Mouse (Mus musculus) kidney, postnatal 0 days (tissue): ENCODE measurements around the gene Fbxw21. TPM values are rescaled to one million over a fixed set of nuclear protein-coding genes. Genes with fewer than 3 reads are reported as not detected.
A peak's percentile ranks its signal among the peaks of the same experiment; 100 is the strongest.

Source experiments
- ATAC-seq: fragments of 200-750 bp; cut with Nextera tagmentation; replicated peaks from 2 replicates; pipeline ENCODE4 v1.8.0; 2017; ENCODE audit warnings: low read depth, moderate number of reproducible peaks, moderate TSS enrichment, moderate library complexity; ENCODE audit not compliant: low FRiP score
- DNase-seq: peaks from one replicate; pipeline ENCODE4 v3.0.0-alpha.2; 2016; ENCODE audit warnings: low spot score
- H3K27ac ChIP-seq: fragments of 300-500 bp; sonication (generic); 2 replicates; pipeline ENCODE4 v1.5.1; 2014; ENCODE audit warnings: mild to moderate bottlenecking
- H3K27me3 ChIP-seq: fragments of 300-500 bp; sonication (generic); 2 replicates; pipeline ENCODE4 v1.6.1; 2014; ENCODE audit warnings: low read length, mixed read lengths; ENCODE audit not compliant: insufficient read depth
- H3K36me3 ChIP-seq: fragments of 300-500 bp; sonication (generic); 2 replicates; pipeline ENCODE4 v1.6.1; 2014; ENCODE audit warnings: low read length, mixed read lengths; ENCODE audit not compliant: insufficient read depth
- H3K4me1 ChIP-seq: fragments of 300-500 bp; sonication (generic); replicated peaks from 2 replicates; pipeline ENCODE4 v1.6.1; 2014; ENCODE audit warnings: antibody characterized with exemption, low read length, mixed read lengths; ENCODE audit not compliant: insufficient read depth
- H3K4me2 ChIP-seq: fragments of 300-500 bp; sonication (generic); 2 replicates; pipeline ENCODE4 v1.6.1; 2014; ENCODE audit warnings: mild to moderate bottlenecking, low read length, moderate library complexity, mixed read lengths
- H3K4me3 ChIP-seq: fragments of 300-500 bp; sonication (generic); replicated peaks from 2 replicates; pipeline ENCODE4 v1.5.1; 2014; ENCODE audit warnings: low read depth, low read length
- H3K9ac ChIP-seq: fragments of 300-500 bp; sonication (generic); 2 replicates; pipeline ENCODE4 v1.6.1; 2014; ENCODE audit warnings: low read depth, low read length
- H3K9me3 ChIP-seq: fragments of 300-500 bp; sonication (generic); replicated peaks from 2 replicates; pipeline ENCODE4 v1.6.1; 2016; ENCODE audit warnings: low read length, inconsistent platforms, mixed read lengths
- CTCF ChIP-seq: IDR thresholded peaks from 2 replicates; pipeline ENCODE4 v1.5.1; 2016; ENCODE audit warnings: antibody characterized with exemption, low read depth, mild to moderate bottlenecking, moderate library complexity
- WGBS: fragments of 180-500 bp; shearing (Covaris S2); extraction: QIAGEN DNeasy Blood & Tissue Kit; methylation state at CpG from one replicate; pipeline ENCODE4 v1.1.7; 2014; 5-methylcytosine and 5-hydroxymethylcytosine counted together
- polyA plus RNA-seq: library from polyadenylated mRNA; unstranded; fragments of >200 nt; fragmentation: Nextera tagmentation; extraction: Ambion mirVana; gene quantifications from 2 replicates; pipeline ENCODE4 v1.2.1, GENCODE M21; 2015

Fbxw21 gene
- polyA plus RNA-seq, 1 experiment from 2014 or later: not detected

DNA sequence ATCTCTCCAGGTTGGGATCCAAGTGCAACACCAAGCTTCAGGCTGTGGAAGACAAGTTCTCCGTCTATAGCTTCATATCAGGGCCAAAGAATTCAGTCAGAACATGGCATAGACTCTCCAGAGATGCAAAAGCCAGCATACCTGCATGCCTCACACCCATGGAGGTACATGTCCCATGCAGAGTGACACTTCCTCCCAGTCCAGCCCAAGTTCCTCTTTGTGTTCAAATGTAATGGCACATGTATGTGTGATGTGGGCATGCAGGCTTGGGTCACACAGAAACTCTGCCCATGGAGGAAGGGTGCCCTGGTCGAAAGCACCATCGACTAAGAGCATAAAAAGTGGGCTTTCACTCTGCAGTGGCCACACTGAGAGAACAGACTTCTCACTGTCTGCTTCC is 37.7 kb downstream of the Fbxw21 start:
- WGBS: 90% methylated on average over 3 of the region's 3 CpGs
- Histone ChIP-seq H3K9me3 (no peaks in the 10 kb centered on the region), H3K36me3 (peaks cover 6% of the 10 kb centered on the region; the same call in 1 of the 2 replicates), H3K9ac (no peak overlapping the region), H3K27ac (no peak overlapping the region), H3K4me3 (no peak overlapping the region), H3K4me1 (no peaks in the 10 kb centered on the region), H3K4me2 (no peak overlapping the region), H3K27me3 (no peaks in the 10 kb centered on the region)
- no peak for DNase-seq
- no peak for ATAC-seq
- no peak for TF ChIP-seq CTCF

DNA sequence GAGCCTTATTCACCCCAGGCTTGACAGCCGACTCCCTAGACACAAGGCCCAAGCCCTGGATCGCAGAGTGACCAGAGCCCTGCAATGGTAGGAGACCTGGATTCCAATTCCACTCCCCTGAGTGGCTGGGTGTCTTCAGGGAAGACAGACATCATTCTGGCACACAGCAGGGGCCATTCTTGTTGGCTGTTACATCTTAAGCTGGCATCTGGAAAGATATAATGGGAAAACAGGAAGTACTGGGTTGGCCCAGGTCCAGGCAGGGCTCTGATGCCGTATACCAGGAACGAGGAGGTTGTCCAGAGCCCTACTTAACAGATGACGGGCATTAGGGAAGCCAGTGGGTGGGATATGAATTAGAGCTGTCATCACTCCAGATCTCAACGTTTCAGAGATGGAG is 38.6 kb downstream of the Fbxw21 start:
- no peaks in the 10 kb centered on the region for H3K27me3 ChIP-seq
- no peak for TF ChIP-seq CTCF
- peaks cover 14% of the 10 kb centered on the region; the same call in 1 of the 2 replicates for H3K36me3 ChIP-seq
- H3K9ac ChIP-seq: no peak overlapping the region
- WGBS: 44% methylated on average over 6 of the region's 6 CpGs
- no peak overlapping the region for H3K4me3 ChIP-seq
- H3K9me3 ChIP-seq: no peaks in the 10 kb centered on the region
- H3K27ac ChIP-seq: no peak overlapping the region
- no peaks in the 10 kb centered on the region for H3K4me1 ChIP-seq
- ATAC-seq: peak; percentile 22
- DNase-seq: no peak
- no peak overlapping the region for H3K4me2 ChIP-seq

DNA sequence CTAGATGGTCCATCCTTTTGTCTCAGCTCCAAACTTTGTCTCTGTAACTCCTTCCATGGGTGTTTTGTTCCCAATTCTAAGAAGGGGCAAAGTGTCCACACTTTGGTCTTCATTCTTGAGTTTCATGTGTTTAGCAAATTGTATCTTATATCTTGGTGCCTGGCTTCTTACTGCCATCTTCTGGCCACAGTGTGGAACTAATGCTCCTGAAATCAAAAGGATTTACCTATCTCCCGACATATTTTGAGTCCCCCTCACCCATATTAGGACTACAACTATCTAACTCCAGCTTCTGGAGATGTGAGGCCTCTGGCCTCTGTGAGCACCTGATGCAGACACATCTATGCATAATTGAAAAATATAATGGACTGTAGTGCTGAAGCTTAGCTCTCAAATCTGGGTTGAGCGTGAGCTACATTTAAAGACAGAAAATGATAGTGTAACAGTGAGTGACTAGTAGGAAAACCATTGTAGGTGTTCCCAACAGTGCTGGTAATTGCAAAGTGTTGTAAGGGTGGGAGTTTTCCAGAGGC is 39.2 kb downstream of the Fbxw21 start:
- no peaks in the 10 kb centered on the region for H3K27me3 ChIP-seq
- peak; percentile 81 for TF ChIP-seq CTCF
- no peak overlapping the region for H3K27ac ChIP-seq
- H3K4me3 ChIP-seq: no peak overlapping the region
- no peaks in the 10 kb centered on the region for H3K4me1 ChIP-seq
- H3K4me2 ChIP-seq: no peak overlapping the region
- no peak overlapping the region for H3K9ac ChIP-seq
- WGBS: 44% methylated on average over 2 of the region's 2 CpGs
- H3K36me3 ChIP-seq: peaks cover 14% of the 10 kb centered on the region; the same call in 1 of the 2 replicates
- ATAC-seq (no peak), DNase-seq (peak; percentile 77)
- H3K9me3 ChIP-seq: no peaks in the 10 kb centered on the region

DNA sequence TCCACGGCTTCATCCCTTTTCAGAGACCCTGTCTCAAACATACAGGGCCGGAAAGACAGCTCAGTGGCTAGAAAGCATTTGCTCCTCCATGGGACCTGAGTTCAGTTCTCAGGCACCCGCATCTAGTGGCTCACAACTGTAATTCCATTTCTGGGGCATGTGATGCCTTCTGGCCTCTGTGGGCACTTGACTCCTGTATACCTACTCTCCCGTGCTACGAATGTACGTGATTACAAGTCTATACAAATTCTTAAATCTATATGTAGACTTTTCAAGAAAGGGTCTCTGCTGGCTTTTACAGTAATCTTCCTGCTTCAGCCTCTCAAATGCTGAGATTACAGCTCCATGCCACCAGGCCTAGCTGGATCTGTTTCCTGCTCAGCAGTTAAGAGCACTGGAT is 40.9 kb downstream of the Fbxw21 start:
- no peak for ATAC-seq
- Histone ChIP-seq H3K4me1 (no peaks in the 10 kb centered on the region), H3K27ac (no peak overlapping the region), H3K4me2 (no peak overlapping the region), H3K27me3 (no peaks in the 10 kb centered on the region), H3K4me3 (no peak overlapping the region), H3K36me3 (peaks cover 20% of the 10 kb centered on the region; the same call in 1 of the 2 replicates), H3K9ac (no peak overlapping the region), H3K9me3 (no peaks in the 10 kb centered on the region)
- no peak for DNase-seq
- TF ChIP-seq CTCF: no peak
- 87% methylated on average over 6 of the region's 6 CpGs for WGBS

DNA sequence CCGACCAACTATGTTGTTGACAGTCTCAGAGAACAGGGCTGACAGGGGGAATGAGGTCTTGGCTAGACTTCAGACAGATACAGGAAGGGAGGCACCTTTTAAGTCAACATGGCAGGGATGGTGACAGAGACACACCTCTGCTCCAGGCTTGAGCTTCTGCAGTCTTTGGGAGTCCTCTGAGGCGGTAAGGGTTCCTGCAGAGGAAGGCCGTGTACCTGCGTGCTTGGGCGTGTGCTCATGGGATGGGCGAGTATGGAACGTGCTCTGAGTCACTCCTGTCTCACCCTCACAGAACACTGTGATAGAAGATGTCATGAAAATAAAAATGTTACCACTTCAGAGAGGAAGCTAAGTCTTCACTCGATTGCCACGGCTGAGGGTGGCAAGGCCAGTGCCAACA is 42.3 kb downstream of the Fbxw21 start:
- no peak for ATAC-seq
- WGBS: 85% methylated on average over 9 of the region's 9 CpGs
- H3K9ac ChIP-seq: no peak overlapping the region

DNA sequence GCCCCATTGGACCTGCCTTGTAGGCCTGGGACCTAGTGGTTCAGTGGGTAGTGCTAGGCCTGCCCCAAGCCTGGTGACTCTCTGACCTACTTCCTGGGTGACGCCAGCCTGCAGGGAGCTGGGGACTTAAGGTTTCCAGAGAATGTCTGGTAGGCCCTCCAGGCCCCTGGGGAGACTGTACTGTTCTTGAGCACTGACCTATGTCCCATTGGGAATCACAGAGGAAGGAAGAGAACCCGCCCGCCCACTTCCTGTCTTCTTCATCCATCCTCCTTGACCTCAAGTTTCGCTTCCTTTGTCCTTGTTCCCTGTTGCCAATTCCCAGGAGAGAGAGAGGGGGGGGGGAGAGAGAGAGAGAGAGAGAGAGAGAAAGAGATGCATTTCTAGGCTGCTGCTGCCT is 43.7 kb downstream of the Fbxw21 start:
- H3K27ac ChIP-seq: no peak overlapping the region
- no peaks in the 10 kb centered on the region for H3K4me1 ChIP-seq
- H3K27me3 ChIP-seq: no peaks in the 10 kb centered on the region
- TF ChIP-seq CTCF: no peak
- no peak overlapping the region for H3K4me2 ChIP-seq
- DNase-seq: no peak
- ATAC-seq: no peak
- H3K9me3 ChIP-seq: no peaks in the 10 kb centered on the region
- H3K4me3 ChIP-seq: no peak overlapping the region
- H3K36me3 ChIP-seq: peaks cover 48% of the 10 kb centered on the region
- H3K9ac ChIP-seq: no peak overlapping the region
- 74% methylated on average over 4 of the region's 4 CpGs for WGBS

More for the DNA sequence above, 42.3 kb downstream of the Fbxw21 start:
- DNase-seq: no peak
- no peaks in the 10 kb centered on the region for H3K27me3 ChIP-seq
- no peak overlapping the region for H3K4me2 ChIP-seq
- no peak overlapping the region for H3K27ac ChIP-seq
- no peak for TF ChIP-seq CTCF
- no peak overlapping the region for H3K4me3 ChIP-seq
- H3K9me3 ChIP-seq: no peaks in the 10 kb centered on the region
- no peaks in the 10 kb centered on the region for H3K4me1 ChIP-seq
- H3K36me3 ChIP-seq: peaks cover 34% of the 10 kb centered on the region

DNA sequence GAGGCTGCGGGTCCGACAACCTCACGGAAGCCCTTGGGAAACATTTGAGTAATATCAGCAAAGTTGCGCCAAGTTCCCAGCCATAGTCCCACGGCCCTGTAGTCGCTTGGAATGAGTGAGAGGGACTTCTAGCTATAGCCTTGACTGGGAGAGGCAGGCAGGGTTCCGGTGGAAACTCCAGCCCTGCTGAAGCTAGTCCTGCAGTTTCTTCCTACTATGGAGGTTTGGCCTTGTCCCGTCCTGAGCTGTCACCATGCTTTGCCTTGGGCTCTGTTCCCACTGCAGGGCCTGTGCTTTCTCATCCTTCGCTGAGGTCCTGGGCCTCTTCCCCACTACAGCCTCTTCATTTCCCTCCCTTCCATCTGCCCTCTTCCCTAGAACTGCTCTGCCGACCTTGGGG is 45.6 kb downstream of the Fbxw21 start:
- no peak overlapping the region for H3K9ac ChIP-seq
- H3K27ac ChIP-seq: no peak overlapping the region
- no peaks in the 10 kb centered on the region for H3K9me3 ChIP-seq
- no peak overlapping the region for H3K4me2 ChIP-seq
- no peak overlapping the region for H3K4me3 ChIP-seq
- TF ChIP-seq CTCF: no peak
- DNase-seq: no peak
- H3K27me3 ChIP-seq: no peaks in the 10 kb centered on the region
- H3K4me1 ChIP-seq: no peaks in the 10 kb centered on the region
- H3K36me3 ChIP-seq: peaks cover 66% of the 10 kb centered on the region
- no peak for ATAC-seq
- WGBS: 93% methylated on average over 10 of the region's 10 CpGs
